Mouse (Mus musculus) macrophage (primary cell): ENCODE measurements around the gene Gm9887. TPM values are rescaled to one million over a fixed set of nuclear protein-coding genes. Genes with fewer than 3 reads are reported as not detected.
"Not testable (repeated sequence)": the region's sequence is repeated elsewhere in the genome, so short reads cannot be mapped to it uniquely, and the experiment has no call there.

Source experiments
- H3K27ac ChIP-seq: fragments of 350-480 bp; formaldehyde crosslinking; 2 replicates; pipeline ENCODE4 v1.9.0; 2021
- H3K36me3 ChIP-seq: fragments of 350-480 bp; formaldehyde crosslinking; 2 replicates; pipeline ENCODE4 v1.9.0; 2021; ENCODE audit errors: inconsistent target
- H3K4me3 ChIP-seq: fragments of 350-480 bp; formaldehyde crosslinking; 2 replicates; pipeline ENCODE4 v1.9.0; 2021; ENCODE audit errors: inconsistent target
- H3K79me2 ChIP-seq: fragments of 350-480 bp; formaldehyde crosslinking; 2 replicates; pipeline ENCODE4 v1.9.0; 2021; ENCODE audit errors: inconsistent target
- WGBS: methylation state at CpG from one replicate; pipeline ENCODE4 v1.1.7; 2026; ENCODE audit warnings: inconsistent platforms; ENCODE audit not compliant: missing documents; 5-methylcytosine and 5-hydroxymethylcytosine counted together
- polyA plus RNA-seq: library from polyadenylated mRNA; stranded (reverse); fragments of 250-400 nt; gene quantifications from 3 replicates; pipeline ENCODE4 v1.2.4, GENCODE M21; 2018; ENCODE audit warnings: inconsistent platforms

Gene Gm9887
- polyA plus RNA-seq, 1 experiment from 2014 or later = 0.40 TPM

DNA sequence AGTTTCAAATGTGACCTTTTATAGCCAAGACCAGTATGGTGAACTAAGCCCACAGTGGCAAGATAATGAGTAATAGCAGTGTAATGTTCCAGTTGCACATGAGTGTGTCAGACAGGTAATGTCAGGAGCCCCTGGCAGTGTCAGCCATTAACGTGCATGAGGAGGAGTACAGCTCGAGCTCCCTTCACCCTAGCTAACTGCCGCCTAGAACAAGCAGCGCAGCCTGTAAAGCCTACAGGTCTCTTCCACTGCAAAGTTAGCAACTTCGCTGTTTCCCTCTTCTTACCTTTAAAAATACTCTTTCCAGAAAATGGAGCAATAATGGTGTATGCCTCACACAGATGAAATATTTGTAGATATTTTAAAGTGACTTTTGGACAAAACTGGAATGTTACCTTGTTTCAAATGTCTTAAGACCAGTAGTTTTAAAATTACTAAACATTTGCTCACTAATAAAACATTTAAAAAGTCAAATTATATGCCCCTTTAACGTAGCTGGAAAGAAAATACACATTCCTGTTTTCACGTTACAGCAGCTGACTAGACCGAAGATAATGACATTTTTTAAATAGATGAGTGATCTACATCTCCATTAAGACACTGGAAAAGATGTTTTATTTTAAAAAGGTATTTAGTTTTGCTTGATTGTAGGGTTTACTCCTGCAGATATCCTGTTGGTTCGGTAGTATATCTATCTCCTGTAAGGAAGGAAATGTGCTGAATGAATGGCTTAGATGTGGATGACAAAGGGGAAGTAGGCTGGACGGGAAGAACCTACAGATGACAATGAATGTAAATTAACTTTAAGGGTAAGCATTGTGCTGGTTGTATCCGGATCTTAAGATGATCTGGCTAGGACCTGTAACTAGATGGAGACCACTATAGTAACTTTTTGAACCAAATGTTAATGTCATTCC lies 1.9 kb upstream of the Gm9887 start:
- H3K36me3 ChIP-seq = no peaks in the 10 kb centered on the region
- H3K4me3 ChIP-seq = peak overlapping the region; percentile 86
- peak overlapping the region; percentile 80 for H3K27ac ChIP-seq
- 6% methylated on average over 11 of the region's 11 CpGs for WGBS
- H3K79me2 ChIP-seq = peaks cover 66% of the 10 kb centered on the region

DNA sequence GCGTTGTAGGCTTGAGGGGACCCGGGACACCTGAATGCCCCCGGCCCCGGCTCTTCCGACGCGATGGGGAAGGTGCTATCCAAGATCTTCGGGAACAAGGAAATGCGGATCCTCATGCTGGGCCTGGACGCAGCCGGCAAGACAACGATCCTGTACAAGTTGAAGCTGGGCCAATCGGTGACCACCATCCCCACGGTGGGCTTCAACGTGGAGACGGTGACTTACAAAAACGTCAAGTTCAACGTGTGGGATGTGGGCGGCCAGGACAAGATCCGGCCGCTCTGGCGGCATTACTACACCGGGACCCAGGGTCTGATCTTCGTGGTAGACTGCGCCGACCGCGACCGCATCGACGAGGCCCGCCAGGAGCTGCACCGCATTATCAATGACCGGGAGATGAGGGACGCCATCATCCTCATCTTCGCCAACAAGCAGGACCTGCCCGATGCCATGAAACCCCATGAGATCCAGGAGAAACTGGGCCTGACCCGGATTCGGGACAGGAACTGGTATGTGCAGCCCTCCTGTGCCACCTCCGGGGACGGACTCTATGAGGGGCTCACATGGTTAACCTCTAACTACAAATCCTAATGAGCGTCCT lies 573 bp upstream of the Gm9887 start:
- under 1% methylated on average over 34 of the region's 42 CpGs for WGBS
- Histone ChIP-seq H3K36me3 (no peaks in the 10 kb centered on the region), H3K4me3 (peak overlapping the region; percentile 86), H3K27ac (peak overlapping the region; percentile 80), H3K79me2 (peaks cover 53% of the 10 kb centered on the region)

DNA sequence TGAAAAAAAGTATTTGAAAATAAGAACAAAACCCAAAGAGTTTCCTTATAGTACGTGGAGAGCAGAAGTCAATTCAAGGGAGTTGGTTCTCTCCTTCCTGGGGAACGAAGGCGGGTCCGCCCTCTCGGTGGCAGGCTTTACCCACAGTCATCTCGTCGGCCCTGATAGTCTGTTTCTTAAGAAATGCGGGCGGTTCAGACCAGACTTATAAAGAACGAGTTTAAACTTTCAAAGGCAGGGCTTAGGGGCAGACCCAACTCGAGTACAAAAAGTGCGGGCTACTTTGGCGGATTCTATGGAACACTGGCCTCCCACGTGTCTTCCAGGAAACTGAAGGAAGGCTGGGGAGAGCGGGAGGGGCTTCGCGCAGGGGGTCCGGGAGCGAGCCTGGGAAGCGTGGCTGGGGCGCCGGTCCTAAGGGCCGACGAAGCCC lies 821 bp downstream of the Gm9887 start:
- Histone ChIP-seq H3K79me2 (peaks cover 39% of the 10 kb centered on the region), H3K4me3 (peak overlapping the region; percentile 46), H3K27ac (peak overlapping the region; percentile 81), H3K36me3 (no peaks in the 10 kb centered on the region)
- under 1% methylated on average over 20 of the region's 24 CpGs for WGBS

DNA sequence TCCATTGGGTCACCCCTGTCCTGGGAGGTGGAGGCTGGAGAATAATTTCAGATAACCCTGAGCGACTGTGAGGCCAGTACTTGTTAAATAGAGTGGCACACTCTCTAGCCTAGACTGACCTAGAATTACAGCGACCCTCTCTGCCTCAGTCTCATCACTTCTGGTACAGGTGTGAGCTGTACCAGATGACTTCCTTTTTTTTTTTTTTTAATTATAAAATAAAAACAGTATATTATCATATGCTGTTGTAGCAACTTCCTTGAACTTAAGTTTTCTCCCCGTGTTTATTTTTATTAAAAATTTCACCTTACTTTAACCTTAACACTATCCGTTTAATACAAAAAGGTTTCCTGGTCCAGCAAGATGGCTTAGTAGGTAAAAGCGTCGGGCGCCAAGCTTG lies 1.3 kb downstream of the Gm9887 start:
- H3K4me3 ChIP-seq = peak overlapping the region; percentile 46
- 13% methylated on average over 7 of the region's 7 CpGs for WGBS
- no peaks in the 10 kb centered on the region for H3K36me3 ChIP-seq
- peaks cover 34% of the 10 kb centered on the region for H3K79me2 ChIP-seq
- peak overlapping the region; percentile 81 for H3K27ac ChIP-seq

DNA sequence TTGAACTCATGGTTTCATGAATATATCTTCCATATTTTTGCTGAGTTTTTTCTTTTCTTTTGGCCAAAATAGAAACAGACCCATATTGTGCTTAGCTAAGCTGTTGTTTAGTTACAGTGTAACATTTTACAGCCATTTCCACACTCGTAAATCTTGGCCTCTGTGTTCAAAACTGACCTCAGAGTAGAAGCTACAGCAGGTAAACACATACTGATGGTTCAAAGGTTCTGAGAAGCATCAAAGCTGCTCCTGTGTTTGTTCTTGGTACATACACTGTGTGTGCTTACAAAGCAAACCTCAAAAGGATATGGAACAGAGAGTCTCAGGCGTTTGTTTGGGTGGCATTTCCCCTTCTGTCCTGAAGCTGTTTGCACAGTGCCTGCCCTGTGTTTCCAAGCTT lies 4.7 kb downstream of the Gm9887 start:
- WGBS = 48% methylated on average over 2 of the region's 2 CpGs
- no peak overlapping the region for H3K4me3 ChIP-seq

DNA sequence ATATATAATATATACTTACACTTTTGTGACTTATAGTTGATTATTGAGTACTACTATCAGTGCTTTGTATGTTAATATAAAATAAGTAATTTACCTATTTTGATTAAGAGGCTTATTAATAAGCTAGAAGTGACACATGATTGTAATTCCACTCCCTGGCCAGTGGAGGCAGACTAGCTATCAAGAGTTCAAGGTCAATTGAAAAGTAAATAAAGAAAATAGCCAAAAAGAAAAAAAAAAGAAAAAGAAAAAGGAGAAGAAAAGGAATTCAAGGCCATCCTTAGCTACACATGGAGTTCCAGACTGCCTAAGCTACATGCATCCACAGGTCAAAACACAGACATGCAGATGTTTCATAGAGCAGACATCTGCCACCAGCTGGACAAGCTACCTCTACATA lies 5.8 kb downstream of the Gm9887 start:
- no peak overlapping the region for H3K4me3 ChIP-seq
- no peaks in the 10 kb centered on the region for H3K36me3 ChIP-seq
- H3K79me2 ChIP-seq = no peaks in the 10 kb centered on the region
- no peak overlapping the region for H3K27ac ChIP-seq

More for the DNA sequence above, 4.7 kb downstream of the Gm9887 start:
- no peaks in the 10 kb centered on the region for H3K36me3 ChIP-seq
- H3K27ac ChIP-seq = peak overlapping the region; percentile 24; the same call in 1 of the 2 replicates
- H3K79me2 ChIP-seq = peaks cover under 1% of the 10 kb centered on the region

DNA sequence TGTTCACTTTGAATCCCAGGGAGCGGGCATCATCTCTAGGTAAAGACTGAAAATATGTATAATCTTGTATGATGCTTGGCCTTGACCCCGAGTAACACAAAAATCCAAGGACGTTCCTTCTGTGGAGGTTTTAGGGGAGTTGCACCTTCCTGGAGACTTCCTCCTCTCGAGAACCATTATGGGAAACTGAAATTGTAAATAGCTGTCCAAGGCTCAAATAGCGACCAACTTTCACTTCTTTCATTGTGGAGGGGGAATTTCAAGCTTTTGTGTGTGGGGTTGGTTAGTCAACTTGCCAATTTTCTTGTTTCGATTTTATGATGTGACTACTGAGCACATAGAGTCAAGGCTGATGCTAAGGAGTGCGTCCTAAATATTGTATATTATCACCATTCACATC lies 6.5 kb downstream of the Gm9887 start:
- Histone ChIP-seq H3K79me2 (no peaks in the 10 kb centered on the region), H3K4me3 (no peak overlapping the region), H3K27ac (0 out of 2 replicates have a peak overlapping the region, but pooled peaks have one; percentile 10), H3K36me3 (no peaks in the 10 kb centered on the region)
- 49% methylated on average over 7 of the region's 7 CpGs for WGBS

DNA sequence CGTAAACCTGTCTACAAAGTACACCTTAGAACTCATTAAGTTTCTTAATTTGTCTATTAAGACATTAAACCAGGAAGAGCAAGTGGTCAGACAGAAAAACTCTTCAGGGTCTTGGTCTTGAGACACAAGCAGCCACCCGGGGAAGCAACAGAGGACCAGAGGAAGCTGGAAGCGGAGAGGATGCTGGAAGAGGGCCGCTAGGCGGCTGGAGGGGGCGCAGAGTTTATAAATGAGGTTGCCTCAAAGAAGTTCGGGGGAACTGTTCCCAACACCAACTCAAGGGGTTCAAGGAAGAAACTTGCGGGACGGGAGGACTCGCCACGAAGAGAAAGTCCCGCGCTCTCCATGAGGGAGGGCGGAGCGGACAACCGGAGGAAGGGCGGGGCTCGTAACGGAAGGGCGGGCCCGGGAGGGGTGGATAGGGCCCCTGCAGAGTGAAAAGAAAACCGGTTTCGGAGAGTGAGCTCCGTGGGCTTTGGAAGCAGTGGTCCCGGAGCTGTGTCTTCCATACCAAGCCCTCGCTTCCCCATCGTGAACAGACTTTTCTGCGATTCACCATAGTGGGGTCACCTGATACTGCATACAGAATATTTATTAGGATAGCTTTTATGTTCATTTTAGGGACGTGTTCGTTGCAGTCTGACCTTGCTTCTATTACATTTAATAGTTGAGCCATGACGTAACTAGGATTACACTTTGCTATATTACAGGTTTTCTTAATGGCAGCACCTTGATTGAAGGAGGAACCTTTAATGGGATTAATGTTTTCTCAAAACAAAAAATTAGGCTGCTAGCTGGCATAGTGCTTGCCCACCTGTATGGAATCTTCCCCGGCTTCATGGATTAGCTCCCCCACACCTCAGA lies 8.1 kb downstream of the Gm9887 start:
- no peaks in the 10 kb centered on the region for H3K36me3 ChIP-seq
- H3K79me2 ChIP-seq = no peaks in the 10 kb centered on the region
- WGBS = 6% methylated on average over 32 of the region's 32 CpGs
- H3K27ac ChIP-seq = peak overlapping the region; percentile 68
- H3K4me3 ChIP-seq = peak overlapping the region; percentile 49

DNA sequence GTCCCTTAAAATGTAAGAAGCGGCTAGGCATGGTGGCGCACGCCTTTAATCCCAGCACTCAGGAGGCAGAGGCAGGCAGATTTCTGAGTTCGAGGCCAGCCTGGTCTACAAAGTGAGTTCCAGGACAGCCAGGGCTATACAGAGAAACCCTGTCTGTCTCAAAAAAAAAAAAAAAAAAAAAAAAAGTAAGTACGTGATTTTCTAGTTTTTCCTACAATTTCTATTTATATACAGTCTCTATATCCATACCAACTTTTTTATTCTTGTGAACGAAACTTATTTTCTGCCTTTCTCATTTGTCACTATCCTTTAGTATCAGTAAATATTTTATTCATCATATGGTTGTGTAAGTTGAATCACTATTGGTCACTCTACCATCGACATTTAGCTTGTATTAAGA lies 9.1 kb downstream of the Gm9887 start:
- H3K4me3 ChIP-seq, H3K36me3 ChIP-seq, H3K79me2 ChIP-seq, H3K27ac ChIP-seq: not testable (repeated sequence)
- 89% methylated on average over 5 of the region's 7 CpGs for WGBS

DNA sequence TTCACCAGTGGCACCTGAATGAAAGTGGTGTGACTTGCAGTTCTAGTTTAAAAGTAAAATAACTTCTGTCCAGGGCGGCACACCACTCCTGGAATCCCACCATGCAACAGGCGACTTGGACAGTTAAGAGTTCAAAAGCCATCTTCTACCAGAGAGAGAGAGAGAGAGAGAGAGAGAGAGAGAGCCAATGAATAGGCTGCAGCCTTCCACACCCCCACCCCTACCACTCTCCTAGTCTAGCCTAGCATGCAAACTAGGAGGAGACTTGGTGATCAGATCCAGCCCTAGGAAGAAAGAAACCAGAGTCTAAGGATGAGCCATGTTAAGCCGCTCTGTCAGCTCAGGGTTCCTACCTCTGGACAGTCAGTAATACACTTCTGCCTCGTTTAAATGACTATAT lies 9.9 kb downstream of the Gm9887 start:
- Histone ChIP-seq H3K36me3 (no peaks in the 10 kb centered on the region), H3K4me3 (peak overlapping the region; percentile 39), H3K27ac (peak overlapping the region; percentile 85), H3K79me2 (peaks cover under 1% of the 10 kb centered on the region; the same call in 1 of the 2 replicates)
- WGBS = 67% methylated on average over 4 of the region's 4 CpGs

DNA sequence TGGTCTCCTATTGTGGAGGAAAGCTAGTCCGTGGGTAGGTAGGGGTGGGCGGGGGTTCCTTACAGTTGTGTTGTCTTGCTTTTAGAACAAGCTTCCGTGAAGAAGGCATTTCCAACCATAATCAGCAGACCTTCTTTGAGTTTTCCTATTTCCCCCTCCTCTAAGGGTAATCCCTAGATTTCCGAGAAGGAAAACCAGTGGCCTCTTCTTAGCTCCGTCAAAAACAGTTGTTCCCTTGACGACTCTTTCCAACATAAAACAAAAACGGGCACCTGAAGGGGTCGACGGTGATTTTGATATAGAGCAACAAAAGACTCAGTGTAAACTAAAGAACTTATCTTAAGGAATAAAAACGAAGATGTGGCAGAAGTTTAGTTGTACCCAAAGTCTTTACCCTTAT lies 10.3 kb downstream of the Gm9887 start:
- Histone ChIP-seq H3K27ac (peak overlapping the region; percentile 85), H3K36me3 (no peaks in the 10 kb centered on the region), H3K79me2 (peaks cover 5% of the 10 kb centered on the region; the same call in 1 of the 2 replicates), H3K4me3 (peak overlapping the region; percentile 39)
- WGBS = 12% methylated on average over 10 of the region's 10 CpGs

DNA sequence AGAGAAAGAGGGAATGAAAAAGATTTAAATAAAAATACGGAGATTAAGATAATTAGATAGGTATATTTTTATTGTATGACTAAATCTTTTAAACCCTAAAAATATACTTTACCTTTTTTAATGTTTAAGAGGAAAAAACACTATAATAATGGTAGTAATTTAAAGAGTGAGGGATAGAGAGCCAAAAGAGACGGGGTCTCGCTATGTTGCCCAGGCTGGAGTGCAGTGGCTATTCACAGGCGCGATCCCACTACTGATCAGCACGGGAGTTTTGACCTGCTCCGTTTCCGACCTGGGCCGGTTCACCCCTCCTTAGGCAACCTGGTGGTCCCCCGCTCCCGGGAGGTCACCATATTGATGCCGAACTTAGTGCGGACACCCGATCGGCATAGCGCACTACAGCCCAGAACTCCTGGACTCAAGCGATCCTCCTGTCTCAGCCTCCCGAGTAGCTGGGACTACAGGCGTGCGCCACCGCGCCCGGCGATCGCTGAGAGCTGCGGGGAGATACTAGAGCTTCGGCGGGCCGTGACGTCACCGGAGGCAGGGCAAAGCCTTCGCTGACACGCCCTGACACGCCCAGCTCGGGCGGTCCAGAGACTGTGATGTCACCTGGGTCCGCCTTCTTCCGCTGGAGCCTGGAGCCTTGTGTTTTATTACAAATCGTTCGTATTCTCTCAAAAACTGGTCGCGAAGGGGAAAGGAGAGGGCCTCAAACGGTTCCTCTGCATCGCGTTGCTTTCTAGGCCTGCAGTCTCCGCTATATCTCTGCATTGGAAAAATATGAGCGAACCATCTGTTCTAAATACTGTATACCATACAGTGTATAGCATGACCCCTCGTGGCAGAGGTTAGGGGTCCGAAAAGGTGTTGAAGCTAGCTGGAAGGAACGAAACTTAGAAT lies 11.0 kb downstream of the Gm9887 start:
- H3K36me3 ChIP-seq = not testable (repeated sequence)
- 0% methylated on average over 30 of the region's 50 CpGs for WGBS
- Histone ChIP-seq H3K79me2 (peaks cover 12% of the 10 kb centered on the region), H3K4me3 (peak overlapping the region; percentile 39), H3K27ac (peak overlapping the region; percentile 85)

DNA sequence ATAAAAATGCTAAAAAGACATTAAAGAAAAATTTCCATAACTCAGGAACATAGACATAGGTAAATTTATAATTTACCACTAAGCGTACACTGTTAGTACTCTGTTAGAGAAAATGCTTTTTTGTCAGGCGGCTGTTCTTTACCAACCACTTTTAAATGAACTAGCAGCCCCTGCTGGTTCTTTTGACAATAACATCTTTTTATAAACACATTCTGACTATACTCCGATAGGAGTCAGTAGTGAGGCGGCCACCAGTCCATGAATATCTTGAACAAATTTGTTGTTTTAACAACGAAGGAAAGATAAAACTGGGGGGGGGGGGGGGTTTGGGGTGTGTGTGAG lies 11.6 kb downstream of the Gm9887 start:
- Histone ChIP-seq H3K4me3 (no peak overlapping the region), H3K27ac (no peak overlapping the region)
- WGBS = 13% methylated on average over 5 of the region's 5 CpGs

DNA sequence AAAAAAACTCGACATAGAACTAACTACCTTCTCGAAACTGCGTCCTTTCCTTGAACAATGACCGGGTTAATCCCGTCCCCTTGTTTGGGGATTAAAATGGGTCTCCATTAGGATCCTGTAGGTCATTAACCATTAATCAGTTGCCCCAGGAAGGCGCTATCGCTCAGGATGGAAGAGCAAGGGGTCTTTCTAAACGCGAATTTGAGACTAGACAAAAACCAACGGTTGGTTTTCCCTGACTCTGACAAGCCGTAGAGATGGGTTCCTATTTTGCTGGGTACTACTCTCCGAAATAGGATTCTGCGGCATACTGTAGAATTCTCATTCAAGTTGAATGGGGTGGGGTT lies 15.0 kb downstream of the Gm9887 start:
- peaks cover 12% of the 10 kb centered on the region; the same call in 1 of the 2 replicates for H3K36me3 ChIP-seq
- peaks cover 32% of the 10 kb centered on the region for H3K79me2 ChIP-seq
- peak overlapping the region; percentile 87 for H3K4me3 ChIP-seq
- 6% methylated on average over 13 of the region's 13 CpGs for WGBS
- H3K27ac ChIP-seq = peak overlapping the region; percentile 51

More for the DNA sequence above, 11.6 kb downstream of the Gm9887 start:
- Histone ChIP-seq H3K79me2 (peaks cover 18% of the 10 kb centered on the region), H3K36me3 (no peaks in the 10 kb centered on the region)
